Mouse (Mus musculus): Measurements from ENCODE around the gene Gdnf.

Gene Gdnf

DNA sequence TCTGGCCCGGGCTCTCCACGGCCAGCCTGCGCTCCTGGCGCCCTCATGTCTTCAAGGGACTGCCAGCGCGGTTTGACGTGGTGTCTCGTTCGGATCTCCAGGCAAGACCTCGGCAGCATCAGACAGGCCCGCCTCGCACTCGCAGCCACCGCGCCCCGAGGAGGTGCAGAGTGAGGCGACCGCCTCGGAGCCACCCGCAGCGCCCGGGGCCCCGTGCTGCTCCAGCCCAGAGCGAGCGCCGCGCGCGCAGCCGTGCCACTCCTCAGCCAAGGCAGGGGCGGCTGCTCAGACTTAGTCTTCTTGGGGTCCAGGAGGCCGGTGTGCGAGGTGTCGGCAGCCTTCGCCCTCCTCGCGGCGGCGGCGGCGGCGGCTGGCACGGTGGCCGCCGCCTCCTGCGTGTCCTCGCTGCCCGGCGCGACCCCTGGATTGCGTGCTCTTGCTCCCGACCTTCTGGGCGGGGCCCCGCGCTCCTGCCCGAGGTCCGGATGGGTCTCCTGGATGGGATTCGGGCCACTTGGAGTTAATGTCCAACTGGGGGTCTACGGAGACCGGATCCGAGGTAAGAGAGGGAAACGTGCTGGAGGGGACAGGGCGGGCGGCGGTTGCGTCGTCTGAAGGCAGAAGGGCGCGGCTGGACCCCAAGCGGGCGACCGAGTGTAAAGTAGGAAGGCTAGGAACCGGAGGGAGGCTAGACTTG is at the start of gene Gdnf:
Gene Gdnf (plus strand): TSS at position 291 of the 697 bp plus-strand sequence.
- DNase-seq (ENCODE audit: low spot score): peak; percentile 44

DNA sequence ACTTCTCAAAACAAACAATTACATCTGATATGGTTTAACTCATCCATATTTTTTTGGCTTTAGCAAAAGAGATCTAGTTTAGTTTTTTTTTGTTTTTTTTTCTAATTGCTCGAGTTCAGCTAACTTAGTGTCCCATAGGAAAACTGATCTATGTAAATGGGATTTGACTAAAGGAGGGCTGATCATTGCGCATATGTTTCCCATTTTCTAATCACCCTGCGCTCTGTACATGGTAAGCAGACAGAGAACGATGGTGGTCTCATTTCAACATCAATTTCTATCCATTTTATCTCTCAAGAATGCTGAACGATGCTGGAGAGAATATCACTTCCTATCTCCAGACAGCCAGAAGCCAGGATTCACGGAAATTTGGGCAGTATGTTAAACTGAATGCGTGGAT is 43.5 kb upstream of the Gdnf start:
- DNase-seq (ENCODE audit: low spot score): no peak

DNA sequence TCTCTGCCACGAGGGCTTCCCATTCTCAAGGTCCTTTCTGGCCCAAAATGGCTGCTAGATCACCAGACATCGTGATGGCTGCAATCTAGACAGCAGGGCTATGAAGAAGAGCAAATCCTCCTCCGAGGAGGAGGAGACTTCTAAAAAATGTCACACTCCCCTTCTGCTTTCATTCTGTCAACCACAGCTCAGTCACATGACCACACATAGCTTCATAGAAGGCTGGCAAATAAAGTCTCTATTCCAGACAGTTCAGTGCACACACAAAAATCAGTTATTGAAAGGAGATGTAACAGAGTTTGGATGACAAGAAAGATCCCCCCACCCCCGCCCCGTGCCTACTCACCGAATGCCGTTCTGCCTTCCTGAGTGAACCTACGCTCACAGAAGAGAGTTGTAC is 37.7 kb upstream of the Gdnf start:
- DNase-seq (ENCODE audit: low spot score): no peak

DNA sequence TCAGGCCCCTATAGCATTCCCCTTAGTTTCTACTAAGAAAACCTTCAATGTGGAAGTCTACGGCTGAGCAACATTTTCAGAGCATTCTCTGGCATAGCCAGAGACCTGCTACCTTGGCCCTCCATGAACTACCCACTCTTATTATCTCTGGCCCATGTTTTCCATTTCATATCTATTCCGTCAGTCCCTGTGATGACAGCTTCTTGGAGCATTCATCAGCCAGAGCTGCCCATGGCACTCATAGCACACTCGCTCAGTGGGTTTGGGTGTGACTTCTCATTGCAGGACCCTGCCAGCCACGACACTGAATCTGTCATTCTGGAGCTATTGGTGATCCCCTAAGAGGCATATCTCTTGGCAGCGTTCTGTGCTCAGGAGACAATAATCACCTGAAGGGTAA is 29.1 kb upstream of the Gdnf start:
- no peak for DNase-seq (ENCODE audit: low spot score)

DNA sequence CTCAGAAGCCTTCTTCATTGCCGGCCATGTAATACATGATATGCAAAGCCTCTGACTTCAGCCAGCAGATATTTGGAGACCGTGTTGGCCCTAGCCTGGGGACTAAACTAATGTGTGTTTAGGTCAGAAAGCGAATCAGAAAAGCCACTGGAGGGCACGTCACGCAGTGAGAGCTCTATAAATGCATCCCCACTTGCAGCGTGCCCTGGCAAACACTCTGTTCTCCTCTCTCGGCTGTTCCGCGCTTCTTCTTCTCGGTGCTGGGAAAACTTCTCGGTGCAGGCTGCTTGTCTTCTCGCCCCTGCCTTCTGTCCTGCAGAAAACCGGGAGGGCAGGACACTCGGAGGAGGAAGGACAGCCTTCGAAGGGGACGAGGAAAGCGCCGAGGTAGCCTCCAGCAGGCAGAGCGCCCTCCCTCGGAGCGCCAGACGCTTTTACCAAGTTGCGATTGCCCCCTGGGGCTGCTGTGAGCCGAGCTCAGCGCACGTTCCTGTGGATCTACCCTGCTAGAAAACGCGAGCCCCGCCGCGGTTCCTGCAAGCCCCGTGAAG is 730 bp upstream of the Gdnf start:
- peak; percentile 14 for DNase-seq (ENCODE audit: low spot score)

DNA sequence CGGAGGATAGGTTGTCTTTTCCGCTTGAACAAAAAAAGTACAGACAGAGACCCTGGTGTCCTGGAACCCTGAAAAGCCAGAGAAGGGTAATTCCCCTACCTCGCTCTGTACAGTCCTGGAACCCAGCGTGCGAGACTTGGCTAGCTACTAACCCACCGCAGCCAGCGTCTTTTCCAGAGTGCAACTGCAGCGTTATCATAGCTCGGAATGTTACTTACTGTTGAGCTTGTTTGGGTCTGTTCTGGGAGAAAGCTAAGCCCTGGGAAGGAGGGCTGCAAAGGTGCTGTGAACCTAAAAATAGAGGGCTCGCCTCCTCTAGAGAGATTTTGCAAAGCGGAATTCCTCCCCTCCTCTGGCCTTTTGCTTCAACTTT is 593 bp downstream of the Gdnf start:
- DNase-seq (ENCODE audit: low spot score): peak; percentile 10

DNA sequence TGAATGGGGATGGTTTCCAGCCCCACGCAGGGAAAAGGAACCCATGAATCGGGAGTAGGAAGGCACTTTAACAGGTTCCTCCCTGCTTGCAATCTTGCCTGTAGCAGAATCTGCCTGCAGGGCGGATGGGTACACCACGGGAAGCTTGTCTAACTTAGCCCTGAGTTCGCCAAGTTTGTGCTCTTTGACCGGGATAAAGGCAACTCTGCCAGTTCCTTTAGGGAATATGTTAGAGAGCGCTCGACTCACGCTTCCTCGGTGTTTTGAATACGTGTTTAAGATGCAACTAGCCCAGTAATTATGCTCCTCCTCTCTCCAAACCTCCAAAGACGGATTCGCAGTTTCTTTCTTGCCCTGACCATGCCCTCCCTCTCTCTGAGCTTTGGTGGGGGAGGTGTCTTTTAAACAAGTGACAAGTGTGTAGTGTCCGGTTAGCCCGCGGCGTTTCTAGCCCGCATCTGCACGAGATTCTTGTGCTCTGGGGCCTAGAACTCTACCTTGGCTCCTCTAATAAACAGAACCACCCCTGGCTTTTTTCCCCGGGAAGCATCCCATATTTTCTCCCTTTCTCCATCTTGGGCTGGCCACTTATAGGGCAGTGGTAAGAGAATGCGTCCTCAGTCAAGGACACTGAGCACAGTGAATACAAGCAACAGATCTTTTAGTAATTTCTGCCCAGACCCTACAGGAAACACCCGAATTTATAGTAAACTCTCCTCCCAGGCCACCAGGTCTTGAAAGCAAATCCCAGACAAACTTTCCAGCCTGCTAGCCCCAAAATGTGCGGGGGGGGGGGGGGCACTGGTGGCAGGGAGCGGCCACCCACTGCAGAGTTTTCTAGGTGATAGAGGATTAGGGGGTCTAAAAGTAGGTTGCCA is 1.4 kb downstream of the Gdnf start:
- peak; percentile 6 for DNase-seq (ENCODE audit: low spot score)

DNA sequence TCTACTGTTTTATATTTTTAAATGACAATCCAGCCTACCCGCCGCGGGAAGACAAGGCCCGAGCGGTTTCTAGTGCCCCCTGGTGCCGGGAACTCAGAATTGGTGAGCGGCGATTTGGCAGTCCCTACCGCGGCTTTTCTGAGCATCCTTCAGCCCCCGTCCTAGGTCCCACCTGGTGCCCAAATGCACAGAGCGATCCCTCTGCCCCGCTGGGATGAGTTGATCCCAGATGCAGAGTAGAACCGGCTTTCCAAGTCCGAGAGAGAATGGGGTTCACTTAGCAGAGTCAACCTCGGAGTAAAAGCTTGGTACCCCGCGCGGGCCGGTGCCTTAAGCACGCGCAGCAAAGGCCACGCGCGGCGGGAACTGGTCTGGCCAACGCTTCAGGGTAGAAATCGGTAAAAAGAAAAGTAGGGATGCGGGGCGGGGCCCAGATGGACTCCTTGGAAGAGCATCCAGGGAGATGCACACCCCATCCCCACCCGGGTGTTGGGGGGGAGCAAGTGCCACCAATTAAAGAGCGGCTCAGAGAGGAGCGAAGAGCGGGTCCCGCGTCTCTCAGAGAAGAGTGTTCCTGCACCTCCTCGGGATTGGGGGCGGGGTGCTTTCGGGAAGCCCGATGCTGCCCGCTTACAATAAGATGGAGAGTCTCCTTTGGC is 2.4 kb downstream of the Gdnf start:
- peak; percentile 61 for DNase-seq (ENCODE audit: low spot score)

DNA sequence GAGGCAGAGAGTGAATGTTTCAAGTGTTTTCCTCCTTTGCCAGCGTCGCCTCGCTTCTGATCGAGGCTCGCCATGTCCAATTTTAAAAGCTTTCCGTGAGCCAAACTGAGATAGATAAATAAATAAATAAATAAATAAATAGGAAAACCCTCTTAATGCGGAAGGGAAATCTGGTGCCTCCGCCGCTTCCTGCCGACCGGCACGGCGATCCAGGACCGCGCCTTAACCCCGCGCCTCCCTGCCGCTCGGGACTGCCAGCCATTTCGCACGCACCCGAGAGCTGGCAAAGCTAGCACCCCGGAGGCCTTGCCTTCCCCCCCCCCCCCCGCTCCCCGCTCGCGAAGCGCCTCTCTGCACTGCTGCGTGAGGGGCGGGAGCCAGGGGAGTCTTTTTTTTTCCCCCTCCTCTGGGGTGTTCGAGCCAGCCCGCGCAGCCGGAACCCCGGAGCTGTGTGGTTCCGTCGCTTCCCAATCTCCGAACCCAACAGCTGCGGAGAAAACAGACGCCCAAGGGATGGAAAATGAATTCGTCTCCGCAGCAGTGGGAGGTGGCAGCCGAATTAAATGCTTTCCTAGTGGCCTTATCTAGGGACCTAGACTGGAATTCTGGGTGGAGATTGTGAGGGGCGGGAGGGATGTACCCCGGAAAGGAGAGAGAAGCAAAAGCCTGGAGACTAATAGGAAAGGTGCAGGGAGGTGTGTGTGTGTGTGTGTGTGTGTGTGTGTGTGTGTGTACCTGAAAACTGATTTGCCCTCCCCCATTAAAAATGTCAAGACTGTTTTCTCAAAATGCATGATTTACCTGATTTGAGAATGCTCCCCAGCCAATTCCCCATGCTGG is 3.1 kb downstream of the Gdnf start:
- peak; percentile 16 for DNase-seq (ENCODE audit: low spot score)

DNA sequence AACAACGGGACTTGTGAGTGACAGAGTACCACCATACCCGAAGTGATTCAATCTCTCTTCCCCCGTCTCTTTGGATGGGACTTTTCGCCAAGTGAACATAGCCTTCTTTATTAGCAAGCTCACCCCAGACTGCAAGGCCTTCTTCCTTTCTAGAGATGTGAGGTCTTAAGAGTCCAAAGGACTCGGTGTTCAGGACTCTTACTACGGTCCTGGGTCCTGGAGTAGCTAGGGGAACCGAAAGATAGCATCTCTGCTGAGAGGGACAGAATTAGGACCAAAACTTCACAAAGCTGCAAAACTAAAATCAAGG is 3.7 kb downstream of the Gdnf start:
- no peak for DNase-seq (ENCODE audit: low spot score)

DNA sequence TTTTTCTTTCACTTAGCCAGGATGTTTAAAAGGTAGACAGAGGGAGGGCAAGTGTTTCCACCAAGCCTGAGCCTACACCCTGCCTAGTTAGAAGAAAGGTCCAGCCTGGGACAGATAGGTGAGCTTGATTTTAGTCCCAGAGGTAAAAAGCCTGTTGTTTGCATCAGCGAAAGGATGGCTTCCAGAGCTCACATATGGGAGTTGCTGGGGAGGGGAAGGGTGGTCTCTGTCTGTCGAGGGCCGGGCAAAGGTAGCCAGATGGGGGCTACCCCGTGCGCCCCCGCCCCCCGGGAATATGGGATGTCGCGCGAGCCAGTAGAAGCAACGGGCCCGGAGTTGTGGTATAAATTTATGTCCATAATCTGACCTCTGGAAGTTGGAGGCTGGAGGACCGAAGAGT is 4.3 kb downstream of the Gdnf start:
- DNase-seq (ENCODE audit: low spot score): no peak

DNA sequence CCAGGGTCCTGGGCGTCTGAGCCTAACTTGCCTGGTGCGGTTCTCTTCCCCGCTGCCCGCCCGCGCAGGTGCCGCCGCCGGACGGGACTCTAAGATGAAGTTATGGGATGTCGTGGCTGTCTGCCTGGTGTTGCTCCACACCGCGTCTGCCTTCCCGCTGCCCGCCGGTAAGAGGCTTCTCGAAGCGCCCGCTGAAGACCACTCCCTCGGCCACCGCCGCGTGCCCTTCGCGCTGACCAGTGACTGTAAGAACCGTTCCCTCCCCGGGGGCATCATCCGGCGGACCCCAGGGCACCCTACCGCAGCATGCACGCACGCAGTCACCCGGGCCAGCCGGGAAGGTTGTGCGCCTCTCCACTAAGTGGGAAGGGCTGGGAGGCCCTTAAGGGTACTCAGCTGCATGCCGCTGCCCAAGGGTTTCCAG is 4.9 kb downstream of the Gdnf start:
- DNase-seq (ENCODE audit: low spot score): no peak

DNA sequence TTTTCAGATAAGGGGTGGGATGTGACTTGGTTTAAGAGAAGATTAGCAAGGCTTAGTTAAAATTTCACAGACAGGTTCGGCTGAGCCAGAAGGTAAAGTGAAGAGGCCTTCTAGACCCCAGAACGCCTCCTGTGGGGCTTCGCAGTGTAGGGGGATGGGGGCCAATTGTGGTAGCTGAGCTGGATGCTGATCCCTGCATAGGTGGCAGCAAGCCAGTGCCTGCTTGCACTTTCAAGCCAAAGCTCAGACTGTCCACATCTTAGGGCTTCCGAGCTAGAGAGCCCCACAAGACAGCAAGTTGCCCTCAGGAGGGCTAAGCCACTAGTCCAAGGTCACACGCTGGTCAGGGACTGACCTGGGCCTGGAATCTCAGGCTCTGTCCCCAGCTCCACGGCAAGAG is 13.2 kb downstream of the Gdnf start:
- DNase-seq (ENCODE audit: low spot score): no peak

DNA sequence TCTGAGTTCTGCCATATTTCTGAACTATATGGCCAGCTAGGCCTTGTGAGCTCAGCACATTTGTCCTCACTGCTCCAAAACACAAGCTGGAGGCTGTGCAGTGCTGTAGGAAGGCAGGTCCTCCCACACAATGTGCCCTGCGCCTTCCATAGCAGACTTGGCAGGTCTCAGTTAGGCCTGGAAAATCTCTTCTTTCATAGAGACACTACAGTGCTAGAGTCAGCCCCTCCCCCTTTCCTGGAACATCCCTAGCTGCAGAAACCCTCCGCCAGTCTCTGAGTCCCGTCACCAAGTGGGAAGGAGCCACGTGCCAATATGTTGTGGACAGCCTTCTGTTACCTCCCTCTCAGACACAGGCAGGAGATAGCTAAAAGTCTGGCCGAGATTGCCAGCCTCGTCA is 14.9 kb downstream of the Gdnf start:
- DNase-seq (ENCODE audit: low spot score): peak; percentile 10

DNA sequence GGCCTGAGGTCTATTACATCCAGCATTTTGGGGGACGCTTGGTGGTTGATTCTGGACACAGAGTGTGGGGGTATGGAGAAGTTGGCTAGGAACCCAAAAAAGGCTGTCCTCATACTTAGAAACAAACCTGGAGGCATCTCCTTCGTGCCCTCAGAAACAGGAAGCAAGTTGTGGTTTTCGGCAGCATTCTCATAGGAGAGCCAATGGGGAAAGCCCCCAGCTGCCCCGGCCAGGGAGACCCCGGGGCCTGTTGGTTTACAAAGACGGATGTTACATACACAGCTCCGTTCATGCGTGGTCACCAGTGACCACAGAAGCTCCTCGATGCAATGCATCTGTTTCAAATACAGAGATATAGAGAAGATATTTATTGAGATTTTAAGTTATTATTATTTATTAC is 24.8 kb downstream of the Gdnf start:
- no peak for DNase-seq (ENCODE audit: low spot score)

DNA sequence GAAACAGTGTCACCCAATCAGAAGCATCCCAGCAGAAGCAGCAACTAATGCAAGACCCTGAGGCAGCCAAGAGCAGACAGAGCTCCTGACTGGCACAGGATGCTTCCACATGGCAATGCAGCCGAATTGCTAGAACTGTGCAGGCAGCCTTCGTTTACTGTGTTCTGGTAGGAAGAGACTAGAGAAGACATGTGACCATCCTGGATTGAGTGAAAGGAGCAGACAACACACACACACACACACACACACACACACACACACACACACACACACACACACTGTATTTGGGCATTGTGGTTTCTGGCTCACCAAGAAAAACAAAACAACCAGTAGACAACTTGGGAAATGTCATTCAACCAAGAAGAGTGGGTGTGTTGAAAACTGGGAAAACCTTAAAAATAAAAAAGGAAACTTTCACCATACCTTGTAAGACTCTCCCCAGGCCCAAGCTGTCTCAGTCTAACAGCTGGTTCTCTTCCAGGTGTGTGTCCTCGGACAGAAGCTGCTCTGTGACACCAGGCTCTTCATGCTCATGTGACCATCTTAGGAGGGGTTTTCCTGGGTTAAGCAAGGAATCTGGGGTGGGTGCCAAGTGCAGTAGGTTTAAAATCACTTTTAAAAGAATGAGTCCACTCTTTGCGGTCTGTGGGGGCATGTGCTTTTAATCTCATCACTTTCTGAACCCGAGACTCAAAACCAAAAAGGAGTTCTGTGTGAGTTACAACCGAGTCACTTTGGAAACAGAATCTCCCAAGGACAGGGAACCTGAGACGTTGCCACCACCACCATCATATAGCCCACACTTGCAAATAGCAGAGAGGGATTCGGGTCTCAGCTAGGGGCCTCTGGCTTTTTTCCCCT is 27.6 kb downstream of the Gdnf start:
- no peak for DNase-seq (ENCODE audit: low spot score)

DNA sequence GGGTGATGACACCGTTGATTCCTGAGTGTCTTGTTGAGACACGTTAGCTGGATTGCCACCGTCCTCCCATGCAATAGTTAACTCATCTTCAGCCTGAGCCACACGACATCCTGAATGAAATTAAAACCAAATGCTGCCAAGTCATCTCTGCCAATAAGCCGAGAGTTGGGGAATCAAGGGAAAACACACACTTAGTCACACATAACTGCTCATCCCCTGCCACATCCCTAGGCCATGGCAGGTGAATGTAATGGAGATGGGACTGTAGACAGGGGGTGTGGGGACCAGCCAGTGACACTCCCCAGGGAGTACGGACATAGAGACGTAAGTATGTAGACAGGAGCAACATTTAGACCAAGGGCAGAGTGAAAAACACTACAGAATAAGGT is 28.3 kb downstream of the Gdnf start:
- no peak for DNase-seq (ENCODE audit: low spot score)

DNA sequence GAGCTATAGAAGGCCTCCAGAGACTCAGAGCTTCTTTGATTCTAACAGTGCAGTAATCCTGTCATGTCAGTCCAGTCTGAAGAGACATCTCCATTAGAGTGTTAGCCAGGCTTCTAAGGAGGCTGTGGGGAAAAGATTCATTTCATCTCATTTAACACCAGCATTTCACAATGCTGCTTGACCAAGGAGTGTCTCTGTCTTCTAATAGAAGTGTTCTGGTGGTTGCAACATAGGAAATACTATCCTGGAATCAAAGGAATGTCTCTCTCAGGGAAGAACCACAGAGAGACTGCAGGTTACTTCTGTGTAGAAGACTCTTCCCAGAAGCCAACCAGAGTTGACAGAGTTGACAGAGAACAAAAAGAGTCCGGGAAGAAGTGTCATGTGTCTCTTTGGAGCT is 31.0 kb downstream of the Gdnf start:
- DNase-seq (ENCODE audit: low spot score): no peak

DNA sequence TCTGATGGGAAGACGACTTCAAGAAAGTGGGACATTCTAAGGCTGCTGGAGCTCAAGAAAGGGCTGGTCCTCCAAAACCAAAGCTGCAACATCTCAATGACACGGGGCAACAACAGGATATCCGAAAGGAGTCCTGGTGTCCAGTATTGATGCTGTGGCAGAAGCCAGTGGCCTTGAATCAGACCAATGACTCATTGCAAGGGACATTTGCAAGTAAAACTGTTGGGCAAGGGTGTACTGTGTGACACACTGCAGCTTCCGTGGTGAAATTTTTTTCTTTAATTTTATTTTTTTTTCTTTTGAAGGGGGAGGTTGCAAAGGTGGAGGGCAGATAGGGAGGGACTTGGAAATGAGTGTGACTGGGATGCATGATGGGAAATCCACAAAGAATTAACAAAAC is 31.8 kb downstream of the Gdnf start:
- DNase-seq (ENCODE audit: low spot score): no peak

DNA sequence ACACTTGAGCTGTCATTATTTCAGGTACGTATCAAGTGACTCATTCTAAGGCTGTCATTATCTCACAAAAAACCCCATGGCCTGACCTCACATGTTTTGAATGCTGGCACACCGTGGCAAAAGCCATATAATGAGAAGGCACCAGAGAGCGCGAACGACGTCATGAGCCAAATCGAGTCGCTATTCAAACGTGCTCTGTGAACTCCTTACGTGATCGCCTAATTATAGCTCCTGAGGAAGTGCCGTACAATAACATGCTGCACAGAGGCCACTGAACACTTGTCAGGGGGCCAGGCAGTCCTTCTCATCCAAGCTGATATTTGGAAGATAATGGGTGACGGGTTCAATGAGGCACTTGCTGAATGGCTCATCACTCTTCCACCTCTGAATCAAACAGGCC is 46.8 kb downstream of the Gdnf start:
- no peak for DNase-seq (ENCODE audit: low spot score)

DNA sequence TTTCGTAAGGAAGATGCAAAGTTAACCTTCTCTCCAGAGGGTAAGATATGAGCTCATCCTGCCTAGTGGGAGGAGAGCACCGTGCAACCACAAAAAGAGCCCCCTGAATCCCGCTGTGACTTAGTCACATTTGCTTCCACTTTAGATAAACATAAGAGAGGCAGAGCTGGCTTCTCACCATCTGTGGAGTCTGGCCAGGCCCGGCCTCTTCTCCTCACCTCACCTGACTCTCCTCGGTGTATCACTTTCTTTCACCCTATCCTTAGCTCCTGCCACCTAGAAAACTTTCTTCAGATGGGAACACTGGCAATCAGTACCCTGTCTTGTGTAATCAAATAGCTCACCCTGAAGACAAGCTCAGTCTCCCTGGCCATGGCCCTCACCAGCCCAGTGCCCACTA is 48.2 kb downstream of the Gdnf start:
- no peak for DNase-seq (ENCODE audit: low spot score)
